Mouse (Mus musculus) activated CD4-positive, CD25-positive, alpha-beta regulatory T cell, adult 4 months (primary cell): ENCODE measurements around the gene Ctcfl. TPM values are rescaled to one million over a fixed set of nuclear protein-coding genes. Genes with fewer than 3 reads are reported as not detected.
"Not testable (repeated sequence)": the region's sequence is repeated elsewhere in the genome, so short reads cannot be mapped to it uniquely, and the experiment has no call there.

Source experiments
- ATAC-seq: one replicate; pipeline ENCODE4 v1.8.0; 2017
- polyA plus RNA-seq, 2 experiments: library from polyadenylated mRNA; unstranded; fragments of 100-300 nt; shearing (Covaris generic); gene quantifications; one replicate each; pipeline ENCODE4 v1.2.1; 2017

Ctcfl gene
- polyA plus RNA-seq, 2 experiments from 2014 or later = 0.17 TPM; not detected in 1

- no peak for ATAC-seq
Measured at GRCm38 (mm10) chr2:173138323-173139239, 19.3 kb upstream of the Ctcfl start.

GRCm38 (mm10) chr2:173134695-173135094, 15.4 kb upstream of the Ctcfl start:
- no peak for ATAC-seq

GRCm38 (mm10) chr2:173132794-173133300, 13.5 kb upstream of the Ctcfl start:
- ATAC-seq = no peak

- ATAC-seq = no peak
Measured at GRCm38 (mm10) chr2:173132262-173132661, 12.9 kb upstream of the Ctcfl start.

- ATAC-seq = no peak
Measured at GRCm38 (mm10) chr2:173129111-173129510, 9.8 kb upstream of the Ctcfl start.

- no peak for ATAC-seq
Measured at GRCm38 (mm10) chr2:173126386-173126785, 7.1 kb upstream of the Ctcfl start.

GRCm38 (mm10) chr2:173124022-173124735, 4.9 kb upstream of the Ctcfl start:
- ATAC-seq = no peak

- not testable (repeated sequence) for ATAC-seq
Measured at GRCm38 (mm10) chr2:173120117-173120516, 792 bp upstream of the Ctcfl start.

GRCm38 (mm10) chr2:173113796-173114195, 5.5 kb downstream of the Ctcfl start:
- not testable (repeated sequence) for ATAC-seq

- ATAC-seq = no peak
Measured at GRCm38 (mm10) chr2:173110571-173110970, 8.8 kb downstream of the Ctcfl start.

GRCm38 (mm10) chr2:173109510-173109909, 9.8 kb downstream of the Ctcfl start:
- no peak for ATAC-seq

- no peak for ATAC-seq
Measured at GRCm38 (mm10) chr2:173108509-173109190, 10.7 kb downstream of the Ctcfl start.

- ATAC-seq = peak; percentile 57
Measured at GRCm38 (mm10) chr2:173106889-173107785, 12.2 kb downstream of the Ctcfl start.

- no peak for ATAC-seq
Measured at GRCm38 (mm10) chr2:173106409-173106808, 12.9 kb downstream of the Ctcfl start.

GRCm38 (mm10) chr2:173097337-173097736, 22.0 kb downstream of the Ctcfl start:
- ATAC-seq = not testable (repeated sequence)

- ATAC-seq = peak; percentile 26
Measured at GRCm38 (mm10) chr2:173089437-173089836, 29.9 kb downstream of the Ctcfl start.

- ATAC-seq = no peak
Measured at GRCm38 (mm10) chr2:173087405-173087804, 31.9 kb downstream of the Ctcfl start.

- ATAC-seq = peak; percentile 77
Measured at GRCm38 (mm10) chr2:173085763-173086162, 33.6 kb downstream of the Ctcfl start.

- no peak for ATAC-seq
Measured at GRCm38 (mm10) chr2:173084871-173085270, 34.5 kb downstream of the Ctcfl start.

- peak; percentile 74 for ATAC-seq
Measured at GRCm38 (mm10) chr2:173083712-173084475, 35.4 kb downstream of the Ctcfl start.

GRCm38 (mm10) chr2:173083106-173083505, 36.2 kb downstream of the Ctcfl start:
- no peak for ATAC-seq
